Mouse (Mus musculus) macrophage (primary cell): ENCODE data around the gene Ajap1. TPM values are rescaled to one million over a fixed set of nuclear protein-coding genes. Genes with fewer than 3 reads are reported as not detected.

ENCODE experiments used
- H3K27ac ChIP-seq: fragments of 350-480 bp; formaldehyde crosslinking; 2 replicates; pipeline ENCODE4 v1.9.0; 2021
- H3K36me3 ChIP-seq: fragments of 350-480 bp; formaldehyde crosslinking; 2 replicates; pipeline ENCODE4 v1.9.0; 2021; ENCODE audit errors: inconsistent target
- H3K4me3 ChIP-seq: fragments of 350-480 bp; formaldehyde crosslinking; 2 replicates; pipeline ENCODE4 v1.9.0; 2021; ENCODE audit errors: inconsistent target
- H3K79me2 ChIP-seq: fragments of 350-480 bp; formaldehyde crosslinking; 2 replicates; pipeline ENCODE4 v1.9.0; 2021; ENCODE audit errors: inconsistent target
- WGBS: methylation state at CpG from one replicate; pipeline ENCODE4 v1.1.7; 2026; ENCODE audit warnings: inconsistent platforms; ENCODE audit not compliant: missing documents; 5-methylcytosine and 5-hydroxymethylcytosine counted together
- polyA plus RNA-seq: library from polyadenylated mRNA; stranded (reverse); fragments of 250-400 nt; gene quantifications from 3 replicates; pipeline ENCODE4 v1.2.4, GENCODE M21; 2018; ENCODE audit warnings: inconsistent platforms

Ajap1 gene
- polyA plus RNA-seq, 1 experiment from 2014 or later = not detected

DNA sequence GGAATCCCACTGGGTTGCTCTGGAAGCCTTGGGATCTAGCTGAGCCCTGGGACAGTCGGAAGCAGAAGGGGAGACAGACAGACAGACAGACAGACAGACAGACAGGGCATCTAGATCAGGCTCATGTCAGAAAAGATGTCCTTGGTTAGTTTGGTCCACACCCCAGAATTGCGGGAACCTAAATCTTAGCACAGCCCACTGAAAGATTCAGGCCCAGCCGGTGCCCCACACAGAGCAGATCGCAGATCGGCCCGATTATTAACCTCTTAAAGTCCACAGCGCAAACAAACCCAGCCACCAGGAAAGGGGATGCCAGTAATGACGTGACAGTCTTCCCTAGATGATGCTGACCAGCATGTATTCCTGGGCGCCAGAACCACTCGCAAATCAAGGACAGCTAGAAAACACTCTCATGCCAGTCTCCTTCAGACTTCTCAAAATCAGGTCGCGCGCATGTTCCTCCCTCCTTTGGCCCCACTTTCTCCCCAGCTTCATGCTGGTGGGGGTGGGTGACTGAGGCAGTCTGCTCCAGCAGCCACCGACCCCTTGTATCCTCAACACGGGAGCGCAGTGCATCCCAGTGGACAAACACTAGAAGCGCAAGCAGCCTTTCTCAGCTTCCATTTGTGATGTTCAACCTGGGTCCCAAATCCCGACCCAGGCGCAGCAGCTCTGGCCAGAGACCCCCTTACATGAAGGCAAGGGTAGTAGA, 1.9 kb downstream of the Ajap1 start:
- H3K4me3 ChIP-seq = no peak overlapping the region
- no peaks in the 10 kb centered on the region for H3K36me3 ChIP-seq
- no peaks in the 10 kb centered on the region for H3K79me2 ChIP-seq
- WGBS = 11% methylated on average over 19 of the region's 19 CpGs
- H3K27ac ChIP-seq = no peak overlapping the region

DNA sequence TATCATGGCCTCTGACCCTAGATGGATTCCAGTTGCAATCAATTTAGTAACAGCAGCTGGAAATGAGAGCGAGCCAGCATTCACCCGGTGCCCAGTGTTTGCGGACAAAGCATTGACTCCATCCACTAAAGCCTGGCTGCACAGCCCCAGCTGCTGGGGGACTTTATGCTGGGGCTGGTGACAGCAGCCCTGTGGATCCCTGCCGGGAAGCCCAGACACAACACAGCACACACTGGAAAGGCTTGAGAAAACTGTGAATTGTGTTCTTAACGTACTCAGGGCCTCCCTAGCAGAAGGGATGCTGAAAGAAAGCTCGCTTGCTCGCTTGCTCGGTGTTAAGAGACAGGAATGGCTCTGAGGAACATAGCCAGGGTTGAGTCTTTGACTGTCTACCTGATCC, 3.5 kb downstream of the Ajap1 start:
- H3K36me3 ChIP-seq = no peaks in the 10 kb centered on the region
- WGBS = 36% methylated on average over 8 of the region's 8 CpGs
- no peak overlapping the region for H3K4me3 ChIP-seq
- H3K27ac ChIP-seq = no peak overlapping the region
- no peaks in the 10 kb centered on the region for H3K79me2 ChIP-seq

DNA sequence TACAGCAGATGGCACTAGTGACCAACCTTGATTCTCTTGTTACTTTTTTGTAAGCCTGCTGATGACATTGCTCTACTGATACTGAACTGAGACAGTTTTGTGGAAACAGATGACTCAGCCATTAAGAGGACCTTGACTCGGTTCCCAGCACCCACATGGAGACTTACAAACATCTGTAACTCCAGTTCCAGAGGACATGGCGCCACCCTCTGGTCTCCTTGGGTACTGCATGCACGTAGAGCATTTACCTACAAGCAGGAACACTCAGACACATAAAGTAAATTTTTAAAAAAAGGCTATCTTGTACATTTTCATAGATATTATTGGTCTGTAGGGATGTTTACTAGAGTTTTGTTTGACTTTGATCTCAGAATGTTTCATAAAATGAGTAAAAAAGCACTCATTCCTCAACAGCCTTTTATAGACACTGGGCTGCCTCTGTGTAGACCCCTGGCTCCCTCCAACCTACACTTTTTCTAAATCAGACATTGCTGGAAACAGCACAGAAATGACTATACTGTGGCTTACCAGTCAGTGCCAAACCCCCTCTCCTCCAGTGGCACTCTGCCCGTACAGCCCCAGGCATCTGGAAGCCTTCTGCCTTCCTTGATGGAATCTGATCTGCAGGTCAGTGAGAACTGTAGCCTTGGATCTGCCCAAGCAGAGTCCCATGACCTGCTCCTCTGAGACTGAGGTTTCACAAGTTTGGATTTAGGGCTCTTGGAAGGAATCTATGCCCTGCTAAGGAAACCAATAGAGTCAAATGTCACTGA, 8.9 kb downstream of the Ajap1 start:
- no peaks in the 10 kb centered on the region for H3K36me3 ChIP-seq
- H3K4me3 ChIP-seq = no peak overlapping the region
- no peaks in the 10 kb centered on the region for H3K79me2 ChIP-seq
- 63% methylated on average over 4 of the region's 4 CpGs for WGBS
- H3K27ac ChIP-seq = no peak overlapping the region

DNA sequence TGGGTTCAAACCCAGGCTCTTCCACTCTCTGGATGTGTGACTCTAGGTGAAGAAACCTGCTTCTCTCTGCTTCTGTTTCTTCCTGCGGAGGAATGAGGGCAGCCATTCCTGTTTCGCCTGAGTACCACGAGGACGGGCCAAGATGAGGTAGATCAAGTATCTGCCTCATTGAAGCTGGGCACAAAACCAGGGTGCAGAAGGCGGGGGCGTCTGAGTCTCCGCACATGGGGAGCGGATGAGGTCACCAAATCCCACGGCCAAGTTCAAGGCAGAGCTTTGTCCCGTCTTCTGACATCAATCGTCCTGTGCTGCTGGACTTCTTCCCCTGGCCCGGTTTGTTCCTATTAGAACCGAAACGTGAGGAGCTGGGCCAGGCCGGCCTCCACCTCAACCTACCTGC, 12.9 kb downstream of the Ajap1 start:
- H3K36me3 ChIP-seq = no peaks in the 10 kb centered on the region
- H3K79me2 ChIP-seq = no peaks in the 10 kb centered on the region
- WGBS = 88% methylated on average over 15 of the region's 15 CpGs
- H3K27ac ChIP-seq = no peak overlapping the region
- no peak overlapping the region for H3K4me3 ChIP-seq

DNA sequence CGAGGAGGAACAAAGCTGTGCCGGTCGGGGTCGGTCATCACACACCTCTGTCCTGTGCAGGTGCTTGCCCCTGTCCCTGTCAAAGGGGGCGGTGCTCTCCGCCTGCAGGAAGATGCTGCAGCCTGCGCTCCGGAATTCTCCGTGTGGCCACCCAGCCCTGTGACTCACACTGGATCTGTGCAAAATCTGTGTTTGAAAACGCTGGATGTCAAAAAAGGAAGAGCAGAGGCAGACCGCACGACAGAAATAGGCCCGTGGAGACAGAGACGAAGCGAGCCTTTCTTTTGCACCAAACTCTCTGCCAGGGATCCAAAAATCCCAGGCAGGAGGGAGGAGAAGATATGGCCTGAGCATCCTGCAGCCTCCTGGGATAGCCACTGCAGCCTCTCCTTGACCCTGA, 22.7 kb downstream of the Ajap1 start:
- H3K79me2 ChIP-seq = no peaks in the 10 kb centered on the region
- no peak overlapping the region for H3K4me3 ChIP-seq
- no peaks in the 10 kb centered on the region for H3K36me3 ChIP-seq
- WGBS = 83% methylated on average over 15 of the region's 15 CpGs
- no peak overlapping the region for H3K27ac ChIP-seq

DNA sequence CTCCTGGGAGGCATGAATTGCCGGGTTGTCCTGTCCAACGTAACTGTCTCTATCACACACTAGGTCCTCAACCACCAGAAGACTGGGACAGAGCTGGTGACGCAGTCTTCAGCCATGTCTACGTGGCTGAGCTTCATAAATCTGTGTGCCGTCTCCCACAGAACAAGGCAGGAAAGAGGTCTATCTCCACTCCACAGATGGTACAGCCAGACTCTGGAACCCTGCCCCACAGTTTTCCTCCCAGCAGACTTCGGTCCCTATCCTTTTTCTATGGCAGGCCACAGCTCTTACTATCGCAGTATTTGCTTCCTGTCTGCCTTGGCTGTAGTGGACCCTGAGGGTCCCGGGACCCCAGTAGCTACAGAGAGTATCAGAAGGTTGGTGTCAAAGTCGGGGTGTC, 23.1 kb downstream of the Ajap1 start:
- no peaks in the 10 kb centered on the region for H3K79me2 ChIP-seq
- no peaks in the 10 kb centered on the region for H3K36me3 ChIP-seq
- 90% methylated on average over 9 of the region's 9 CpGs for WGBS
- H3K27ac ChIP-seq = no peak overlapping the region
- H3K4me3 ChIP-seq = no peak overlapping the region

DNA sequence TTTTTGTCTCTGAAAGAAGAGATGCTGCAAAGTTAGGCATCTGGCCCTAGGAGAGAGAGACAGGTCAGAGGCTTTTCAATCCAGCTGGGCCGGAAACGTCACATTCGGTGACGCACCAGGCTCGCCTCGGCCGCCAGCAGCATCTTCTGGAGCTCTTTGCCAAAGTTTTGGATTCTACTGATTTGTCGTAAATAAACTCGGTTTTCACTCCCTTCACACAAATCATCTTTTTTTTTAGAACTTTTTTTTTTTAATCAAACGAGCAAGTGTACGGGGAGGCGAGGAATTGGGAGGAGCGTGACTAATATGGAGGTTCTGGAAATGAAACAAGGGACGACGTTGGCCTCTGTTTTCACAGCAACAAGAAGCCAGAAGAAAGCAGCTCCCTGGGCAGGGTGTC, 23.8 kb downstream of the Ajap1 start:
- Histone ChIP-seq H3K36me3 (no peaks in the 10 kb centered on the region), H3K79me2 (no peaks in the 10 kb centered on the region), H3K27ac (no peak overlapping the region), H3K4me3 (no peak overlapping the region)
- WGBS = 88% methylated on average over 14 of the region's 15 CpGs

DNA sequence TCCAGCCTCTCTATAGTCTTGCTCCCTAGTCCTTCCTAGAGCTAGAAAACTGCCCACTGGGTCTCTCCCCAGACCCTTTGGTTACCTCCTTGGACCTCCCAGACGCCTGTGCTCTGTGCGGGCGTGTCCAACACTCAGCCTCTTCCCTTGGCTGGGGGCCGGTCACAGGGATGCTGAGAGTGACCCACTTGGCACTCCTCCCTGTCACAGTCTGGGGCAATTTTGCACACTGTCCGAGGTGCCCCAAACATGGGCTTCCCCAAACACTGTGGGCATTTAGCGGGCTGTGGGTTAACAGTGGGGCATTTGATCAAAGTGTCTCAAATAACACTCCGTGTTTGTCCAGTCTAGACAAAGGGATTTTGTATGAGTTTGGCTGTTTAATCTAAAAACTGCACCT, 29.1 kb downstream of the Ajap1 start:
- no peaks in the 10 kb centered on the region for H3K79me2 ChIP-seq
- no peak overlapping the region for H3K4me3 ChIP-seq
- no peaks in the 10 kb centered on the region for H3K36me3 ChIP-seq
- 89% methylated on average over 7 of the region's 7 CpGs for WGBS
- H3K27ac ChIP-seq = no peak overlapping the region

DNA sequence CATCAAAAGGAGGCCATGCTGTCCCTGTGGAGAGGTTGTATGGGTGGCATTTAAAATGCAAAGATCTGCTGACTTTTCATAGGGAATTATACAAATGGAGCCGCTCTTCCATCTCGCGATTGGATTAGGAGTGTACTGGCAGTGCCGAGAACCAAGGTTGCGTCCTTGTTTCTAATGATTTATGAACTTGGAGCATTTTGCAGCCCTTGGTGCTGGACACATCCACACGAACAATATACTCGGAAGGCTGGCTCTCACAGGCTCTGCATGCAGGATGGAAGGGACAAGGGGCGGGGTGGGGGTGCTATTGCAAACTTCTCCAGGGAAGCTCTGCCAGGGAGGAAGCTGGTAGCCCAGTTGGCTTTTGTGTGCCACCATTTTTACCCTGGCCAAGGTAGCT, 31.1 kb downstream of the Ajap1 start:
- H3K4me3 ChIP-seq = no peak overlapping the region
- H3K36me3 ChIP-seq = no peaks in the 10 kb centered on the region
- no peak overlapping the region for H3K27ac ChIP-seq
- no peaks in the 10 kb centered on the region for H3K79me2 ChIP-seq
- 95% methylated on average over 8 of the region's 8 CpGs for WGBS

DNA sequence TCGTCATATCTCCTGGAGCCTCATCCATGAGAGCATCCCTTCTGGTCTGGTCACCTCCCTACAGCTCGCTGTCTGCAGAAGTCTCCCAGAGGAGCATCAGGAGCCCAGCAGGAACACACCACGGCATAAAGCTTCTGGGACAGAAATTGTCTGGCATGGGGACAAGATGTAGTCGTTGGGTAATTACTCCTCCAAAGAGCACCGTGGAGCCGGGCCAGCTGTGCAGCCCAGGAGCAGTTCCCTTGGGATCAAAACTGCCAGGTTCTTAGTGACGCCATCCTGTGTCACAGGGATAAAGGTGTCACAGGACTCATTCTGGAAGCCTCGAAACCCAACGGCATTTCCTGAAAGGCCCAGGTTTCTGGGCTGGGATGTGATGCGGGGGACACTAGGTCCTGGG, 40.1 kb downstream of the Ajap1 start:
- WGBS = 89% methylated on average over 10 of the region's 10 CpGs
- Histone ChIP-seq H3K36me3 (no peaks in the 10 kb centered on the region), H3K79me2 (no peaks in the 10 kb centered on the region), H3K4me3 (no peak overlapping the region), H3K27ac (no peak overlapping the region)

DNA sequence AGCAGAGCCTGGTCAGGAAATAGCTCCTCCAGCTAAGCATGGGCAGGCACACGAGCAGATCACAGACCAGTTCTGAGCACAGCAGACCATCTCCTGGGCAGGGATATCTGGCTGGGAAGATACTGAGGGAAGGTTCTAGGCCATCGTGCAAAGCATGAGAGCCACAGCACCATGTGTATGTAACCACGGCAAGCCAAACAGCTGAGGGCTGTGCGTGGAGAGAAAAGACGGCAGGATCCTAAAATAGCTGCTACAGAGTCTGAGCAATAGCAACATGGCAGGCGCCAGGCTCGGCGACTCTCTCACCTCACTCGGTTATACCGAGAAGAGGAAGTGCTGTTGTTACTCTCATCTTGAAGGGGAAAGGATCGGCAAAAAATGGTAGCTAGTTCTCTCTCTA, 42.7 kb downstream of the Ajap1 start:
- Histone ChIP-seq H3K79me2 (no peaks in the 10 kb centered on the region), H3K4me3 (no peak overlapping the region), H3K36me3 (no peaks in the 10 kb centered on the region), H3K27ac (no peak overlapping the region)
- 67% methylated on average over 11 of the region's 11 CpGs for WGBS

DNA sequence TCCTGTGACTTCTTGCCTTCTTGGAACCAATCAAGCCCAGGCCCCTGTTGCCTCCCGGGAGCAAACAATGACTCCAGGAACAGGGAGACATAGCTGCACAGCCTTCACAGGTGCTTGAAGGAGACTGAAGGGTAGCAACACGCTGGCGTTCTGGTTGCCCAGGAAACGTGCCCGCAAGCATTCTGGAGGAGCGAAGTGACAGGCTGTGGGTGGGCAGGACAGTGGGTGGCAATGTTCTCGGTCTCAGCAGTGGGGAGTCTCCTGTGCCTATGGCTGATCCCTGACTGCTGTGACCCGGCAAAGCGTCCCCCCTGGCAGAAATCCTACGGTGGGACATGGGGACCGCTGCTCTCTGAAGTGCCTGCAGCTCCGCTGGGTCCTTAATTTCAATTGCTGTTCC, 43.6 kb downstream of the Ajap1 start:
- no peaks in the 10 kb centered on the region for H3K36me3 ChIP-seq
- no peak overlapping the region for H3K4me3 ChIP-seq
- H3K79me2 ChIP-seq = no peaks in the 10 kb centered on the region
- 84% methylated on average over 12 of the region's 12 CpGs for WGBS
- no peak overlapping the region for H3K27ac ChIP-seq

DNA sequence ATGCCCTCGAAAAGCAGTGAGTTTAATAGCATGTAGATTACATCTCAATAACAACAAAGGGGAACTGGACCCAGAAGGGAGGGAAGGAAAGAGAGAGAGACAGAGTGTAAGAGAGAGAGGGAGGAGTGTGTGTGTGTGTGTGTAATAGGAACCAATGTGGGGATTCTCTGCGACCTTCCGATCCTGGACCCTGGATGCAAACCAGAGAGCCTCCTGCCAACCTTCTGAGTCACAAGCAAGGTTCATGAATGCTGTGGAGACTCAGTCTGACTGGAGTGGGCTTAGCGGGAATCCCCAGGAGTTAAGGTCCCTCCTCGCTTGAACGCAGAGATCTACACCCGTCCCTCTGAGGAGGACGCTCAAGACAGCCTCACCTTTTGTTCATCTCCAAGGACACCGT, 45.4 kb downstream of the Ajap1 start:
- H3K79me2 ChIP-seq = no peaks in the 10 kb centered on the region
- no peaks in the 10 kb centered on the region for H3K36me3 ChIP-seq
- no peak overlapping the region for H3K27ac ChIP-seq
- WGBS = 78% methylated on average over 8 of the region's 9 CpGs
- no peak overlapping the region for H3K4me3 ChIP-seq

DNA sequence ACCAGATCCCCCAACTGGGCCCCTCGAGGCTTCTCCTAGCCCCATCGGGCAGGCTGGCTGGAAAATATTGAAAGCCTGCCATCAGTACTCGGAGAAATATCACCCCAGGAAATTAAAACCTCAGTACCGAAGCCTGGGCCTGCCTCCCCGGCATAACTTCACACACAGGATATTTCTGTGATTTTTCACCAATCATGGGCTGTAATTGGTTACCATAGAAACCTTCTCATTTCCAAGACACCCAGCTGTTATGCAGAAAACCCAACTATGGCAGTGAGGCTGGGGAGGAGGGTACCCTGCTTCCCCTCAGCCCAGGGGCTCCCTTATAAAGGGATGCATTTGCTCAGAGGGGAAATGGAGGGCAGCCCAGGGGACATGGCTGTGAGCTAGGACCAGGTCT, 46.7 kb downstream of the Ajap1 start:
- Histone ChIP-seq H3K36me3 (no peaks in the 10 kb centered on the region), H3K27ac (no peak overlapping the region), H3K79me2 (no peaks in the 10 kb centered on the region), H3K4me3 (no peak overlapping the region)
- WGBS = 67% methylated on average over 5 of the region's 5 CpGs

DNA sequence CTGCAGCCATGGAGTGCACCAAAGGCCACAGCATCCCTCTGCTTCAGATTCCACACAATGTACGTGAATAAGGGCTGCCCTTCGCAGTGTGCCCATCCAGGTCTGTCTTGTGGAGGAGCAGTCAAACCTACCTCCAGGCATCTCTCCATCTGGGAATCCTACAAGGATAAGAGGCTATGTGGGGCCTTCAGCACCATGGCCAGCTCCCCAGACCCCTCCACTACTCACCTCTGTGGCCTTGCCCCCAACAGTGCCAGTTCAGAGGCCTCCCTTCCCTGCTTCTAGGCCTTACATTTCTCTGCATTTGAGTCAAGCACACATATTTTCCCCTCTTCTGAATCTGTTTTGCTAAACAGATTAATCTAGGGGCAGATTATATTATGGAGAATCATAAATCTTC, 52.6 kb downstream of the Ajap1 start:
- H3K27ac ChIP-seq = no peak overlapping the region
- no peak overlapping the region for H3K4me3 ChIP-seq
- H3K79me2 ChIP-seq = no peaks in the 10 kb centered on the region
- H3K36me3 ChIP-seq = no peaks in the 10 kb centered on the region
- WGBS = 67% methylated on average over 2 of the region's 2 CpGs
